Mouse (Mus musculus) kidney, postnatal 14 days (tissue): ENCODE data around the gene Lrch2.
"Not testable (repeated sequence)": the region's sequence is repeated elsewhere in the genome, so short reads cannot be mapped to it uniquely, and the experiment has no call there.

Source experiments
- DNase-seq: peaks from one replicate; pipeline ENCODE4 v3.0.0; 2022; ENCODE audit warnings: mixed read lengths

Gene Lrch2

DNA sequence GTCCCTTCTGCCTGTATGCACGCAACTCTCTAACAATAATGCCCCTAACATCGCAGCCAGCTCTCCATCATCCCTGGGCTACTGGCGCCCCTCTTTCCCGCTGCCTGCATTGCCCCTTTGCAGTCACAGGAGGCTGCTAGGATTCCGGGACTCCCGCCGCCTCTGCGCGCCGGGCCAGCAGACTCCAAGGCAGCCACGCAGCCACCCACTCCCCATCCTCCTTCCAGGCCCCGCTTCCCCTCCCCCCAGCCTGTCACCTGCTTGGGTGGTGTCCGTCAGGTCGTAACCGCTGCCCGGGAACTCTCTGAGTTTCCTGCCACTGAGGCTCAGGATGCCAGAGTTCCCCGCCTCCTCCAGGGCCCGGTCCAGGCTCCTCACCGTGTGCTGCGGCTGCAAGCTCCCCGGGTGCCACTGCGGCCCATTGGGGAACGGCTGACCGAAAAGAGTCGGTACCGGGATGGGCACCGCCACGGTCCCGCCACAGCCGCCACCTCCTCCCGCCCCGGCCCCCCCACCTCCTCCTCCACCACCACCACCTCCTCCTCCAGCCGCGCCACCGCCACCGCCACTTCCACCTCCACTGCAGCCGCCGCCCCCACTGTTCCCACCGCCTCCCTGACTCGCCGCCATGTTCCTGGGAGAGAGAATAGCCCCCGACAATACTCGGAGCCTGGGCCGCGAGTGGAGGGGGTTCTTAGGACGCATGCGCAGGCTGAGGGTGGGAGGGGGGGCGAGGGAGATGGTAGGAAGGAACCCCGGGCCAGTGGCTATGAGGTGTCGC, at the start of gene Lrch2:
Lrch2 (minus strand) TSS at position 661 of the 781 bp plus-strand sequence.
- peak; percentile 31 for DNase-seq

DNA sequence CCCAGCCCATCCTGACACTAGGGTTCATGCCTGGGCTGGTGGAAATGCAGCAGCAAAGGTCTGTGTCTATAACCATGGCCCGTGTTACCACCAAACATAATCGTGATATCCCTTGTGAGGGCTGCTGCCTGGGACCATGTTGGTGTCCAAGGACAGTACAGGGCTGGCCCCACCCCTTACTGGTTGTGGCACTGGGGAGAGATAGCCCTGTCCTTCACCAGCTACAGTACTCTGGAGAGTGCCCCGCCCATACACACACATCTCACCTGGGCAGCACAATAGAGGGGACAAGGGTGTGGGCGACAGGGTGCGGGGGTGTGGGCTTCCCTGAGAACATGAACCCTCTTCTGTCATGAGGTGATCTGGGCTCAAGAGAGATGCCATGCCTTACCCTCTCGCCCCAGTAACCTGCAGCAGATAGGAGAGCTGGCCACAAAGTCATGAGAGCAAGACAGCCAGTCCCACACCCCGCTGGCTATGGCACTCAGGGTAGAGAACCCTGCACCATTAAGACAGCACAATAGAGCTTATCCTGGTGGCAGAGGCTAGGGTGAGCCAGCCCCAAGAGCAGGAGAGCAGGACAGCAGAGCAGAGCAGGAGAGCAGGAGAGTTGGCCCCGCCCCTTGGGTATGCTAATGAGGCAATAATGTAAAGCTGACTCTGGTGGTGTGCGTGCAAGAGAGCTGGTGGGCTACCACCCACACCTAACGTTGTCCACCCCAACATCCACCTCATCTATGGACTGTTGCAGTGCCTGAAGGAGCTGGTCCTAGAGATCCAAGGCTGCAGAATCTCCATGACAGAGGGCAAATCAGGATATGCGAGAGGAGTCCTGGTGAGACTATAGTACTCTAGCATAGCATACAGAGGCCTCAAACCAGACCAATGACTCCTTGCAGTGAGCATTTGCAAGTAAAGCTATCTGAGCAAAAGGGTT, 12.7 kb downstream of the Lrch2 start:
- DNase-seq = no peak

DNA sequence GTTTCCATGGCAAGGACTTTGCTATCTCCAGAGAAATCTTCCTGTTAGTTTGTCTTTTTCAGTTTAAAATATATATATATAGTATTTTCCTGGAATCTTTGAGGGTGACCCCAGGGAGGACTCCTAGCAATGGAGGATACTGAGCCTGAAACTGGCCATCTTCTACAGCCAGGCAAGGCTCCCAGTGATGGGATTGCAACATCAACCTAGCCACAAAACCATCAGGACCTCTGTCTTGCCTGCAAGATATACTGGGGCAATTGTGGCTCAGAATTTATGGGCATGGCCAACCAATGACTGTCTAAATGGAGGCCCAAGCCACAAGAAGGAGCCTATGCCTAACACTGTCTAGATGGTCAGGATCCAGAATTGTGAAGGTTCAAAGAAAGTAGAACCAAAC, 15.5 kb downstream of the Lrch2 start:
- DNase-seq = no peak

GRCm38 (mm10) chrX:147537117-147537516, 16.8 kb downstream of the Lrch2 start:
- not testable (repeated sequence) for DNase-seq

GRCm38 (mm10) chrX:147535616-147536015, 18.3 kb downstream of the Lrch2 start:
- DNase-seq = no peak

DNA sequence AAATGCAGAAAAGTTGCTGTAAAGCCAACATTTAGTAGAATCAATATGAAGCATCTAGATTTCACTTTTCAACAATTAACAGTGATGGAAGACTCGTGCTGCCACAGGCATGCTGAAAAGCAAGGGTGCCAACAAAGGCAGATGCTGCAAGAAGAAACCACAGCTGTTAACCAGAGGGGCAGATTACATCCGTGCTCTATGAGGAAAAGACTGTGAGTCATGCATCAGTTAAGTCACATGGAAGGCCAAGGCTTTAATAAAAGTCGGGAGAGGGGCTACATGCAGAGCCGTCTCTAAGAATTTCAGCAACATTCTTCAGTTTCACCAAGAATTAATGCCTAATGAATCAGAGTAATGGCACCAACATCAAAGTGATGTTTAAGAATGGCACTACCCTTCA, 22.2 kb downstream of the Lrch2 start:
- DNase-seq = no peak

GRCm38 (mm10) chrX:147527646-147528172, 26.2 kb downstream of the Lrch2 start:
- no peak for DNase-seq

GRCm38 (mm10) chrX:147489551-147489950, 64.3 kb downstream of the Lrch2 start:
- DNase-seq = no peak

DNA sequence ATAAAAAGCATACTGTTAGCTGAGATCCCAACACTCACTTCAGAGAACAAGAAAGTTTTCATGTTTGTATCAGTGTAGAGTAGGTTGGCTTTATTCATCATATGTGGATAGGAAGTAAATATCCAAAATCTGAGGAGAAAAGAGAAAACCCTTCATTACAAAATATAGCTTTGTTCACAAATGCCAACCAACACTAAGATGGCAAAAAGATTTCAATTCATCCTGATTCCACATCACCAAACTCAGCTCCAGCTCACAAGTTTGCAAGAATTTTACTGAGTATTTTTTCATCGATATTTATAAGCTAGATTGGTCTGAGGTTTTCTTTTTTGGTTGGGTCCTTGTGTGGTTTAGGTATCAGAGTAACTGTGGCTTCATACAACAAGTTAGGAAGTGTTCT, 100.3 kb downstream of the Lrch2 start, which contains the start of gene Vmn1r239-ps:
Vmn1r239-ps (minus strand) TSS at position 101 of the 400 bp plus-strand sequence.
- DNase-seq = not testable (repeated sequence)

- DNase-seq = peak; percentile 9
Observed at GRCm38 (mm10) chrX:147443386-147443785, 110.5 kb downstream of the Lrch2 start.

DNA sequence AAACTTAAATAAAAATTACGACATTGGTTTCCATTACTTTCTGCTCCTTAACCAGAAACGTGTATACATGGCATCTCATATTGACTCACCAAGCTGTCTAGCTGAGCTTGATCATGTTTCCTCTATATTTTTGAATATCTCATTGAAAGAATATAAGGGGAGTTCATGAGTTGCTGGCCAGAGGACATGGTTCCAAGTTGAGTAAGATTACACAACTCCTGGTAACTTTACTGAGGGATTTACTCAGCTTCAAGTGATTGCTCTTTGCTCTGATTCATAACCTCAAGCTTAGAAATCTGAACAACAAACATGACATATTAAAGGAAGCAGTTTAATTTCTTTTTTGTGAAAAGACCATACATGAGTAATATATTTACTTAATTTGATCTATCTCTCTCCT, 118.5 kb downstream of the Lrch2 start:
- no peak for DNase-seq

- DNase-seq = peak; percentile 27
Observed at GRCm38 (mm10) chrX:147429753-147430152, 124.1 kb downstream of the Lrch2 start.

- DNase-seq = no peak
Observed at GRCm38 (mm10) chrX:147429129-147429528, 124.8 kb downstream of the Lrch2 start, which contains the start of gene Il13ra2. Gene Il13ra2, minus strand, starts transcription at chrX:147429192.
